Mouse (Mus musculus) cerebellum, adult 9-10 months (tissue): ENCODE results near the gene Enkd1.
A peak's percentile ranks its signal among the peaks of the same experiment; 100 is the strongest.

Source experiments
- DNase-seq: peaks from one replicate; pipeline ENCODE4 v3.0.0; 2022

Enkd1 gene

DNA sequence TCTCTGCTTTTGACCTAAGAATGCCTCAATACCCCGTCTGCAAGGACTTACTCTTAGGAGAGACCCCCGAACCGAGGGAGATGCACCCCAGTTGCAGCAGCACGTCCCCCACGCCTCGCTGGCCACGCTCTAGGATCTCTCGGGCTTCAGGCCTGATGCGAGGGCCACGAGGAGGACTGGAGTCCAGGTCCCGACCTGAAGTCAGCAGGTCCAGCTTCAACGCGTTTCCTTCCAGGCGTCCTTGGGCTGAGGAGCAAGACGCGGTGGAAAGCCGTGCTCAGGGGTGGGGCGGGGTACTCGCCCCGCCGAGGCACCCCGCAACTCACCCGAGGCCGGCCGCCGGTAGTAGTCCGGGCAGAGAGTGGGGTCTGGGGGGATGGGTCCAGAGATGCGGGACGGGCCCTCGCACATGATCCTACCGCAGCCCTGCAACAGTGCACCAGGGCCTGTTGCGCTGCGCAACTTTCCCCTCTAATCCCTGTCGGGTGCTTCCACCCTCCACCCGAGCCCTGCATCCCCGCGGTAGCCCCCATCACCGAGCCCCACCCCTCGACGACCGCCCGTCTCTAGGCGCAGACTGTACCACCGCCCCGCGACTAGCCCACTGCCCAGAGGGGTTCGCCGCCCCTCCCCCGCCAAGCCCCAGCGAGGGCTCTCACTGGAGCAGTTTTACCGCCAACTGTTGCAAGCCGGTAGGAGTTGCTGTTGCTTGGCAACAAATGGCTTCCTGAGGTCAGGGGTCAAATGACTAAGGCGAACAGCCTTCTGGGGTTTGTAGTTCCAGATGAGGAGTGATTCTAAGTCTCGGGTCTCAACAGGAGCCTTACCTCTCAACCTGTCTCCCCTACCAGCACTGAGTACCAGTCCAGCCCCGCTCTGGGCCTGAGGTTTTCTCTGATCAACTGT, at the start of gene Enkd1, which contains the start of gene 4933405L10Rik:
Gene Enkd1 (minus strand): TSS at position 713 of the 906 bp plus-strand sequence.
Gene 4933405L10Rik (plus strand): TSS at position 158 of the 906 bp plus-strand sequence.
- peak; percentile 93 for DNase-seq

DNA sequence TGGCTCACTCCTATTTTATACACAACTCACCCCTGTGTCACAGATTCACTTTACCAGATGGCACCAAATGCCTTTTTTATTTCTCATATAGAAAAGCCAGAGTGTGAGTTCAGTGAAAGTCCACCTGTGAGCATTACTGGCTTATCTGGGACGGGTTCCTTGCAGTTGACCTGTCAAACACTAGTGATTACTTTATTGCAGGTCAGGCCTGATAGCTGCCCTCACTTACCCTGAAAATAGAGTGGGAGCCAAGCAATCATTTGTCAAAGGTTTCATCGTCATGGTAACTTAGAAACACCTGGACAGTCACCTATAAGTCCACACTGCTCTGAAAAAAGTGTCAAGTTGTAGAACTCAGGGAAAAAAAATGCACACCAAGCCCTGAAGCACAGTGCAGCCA, 46.7 kb upstream of the Enkd1 start:
- DNase-seq: no peak

DNA sequence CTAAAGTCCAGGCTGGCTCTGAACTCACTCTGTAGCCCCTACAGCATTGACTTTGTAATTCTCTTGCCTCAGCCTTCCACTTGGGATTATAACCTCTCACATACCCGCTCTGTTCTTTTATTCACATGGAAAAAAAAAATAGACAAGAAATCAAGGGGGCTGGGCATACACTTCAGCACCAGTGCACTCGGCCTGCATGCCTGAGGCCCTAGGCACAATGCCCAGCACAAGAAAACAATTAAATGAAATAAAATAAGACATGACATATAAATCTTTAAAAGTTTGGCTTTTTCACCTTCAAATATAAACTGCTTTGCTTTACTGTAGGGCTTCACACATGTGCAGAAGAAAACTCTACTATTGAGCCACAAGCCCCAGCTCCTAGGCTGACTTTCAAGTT, 45.9 kb upstream of the Enkd1 start:
- DNase-seq: no peak

DNA sequence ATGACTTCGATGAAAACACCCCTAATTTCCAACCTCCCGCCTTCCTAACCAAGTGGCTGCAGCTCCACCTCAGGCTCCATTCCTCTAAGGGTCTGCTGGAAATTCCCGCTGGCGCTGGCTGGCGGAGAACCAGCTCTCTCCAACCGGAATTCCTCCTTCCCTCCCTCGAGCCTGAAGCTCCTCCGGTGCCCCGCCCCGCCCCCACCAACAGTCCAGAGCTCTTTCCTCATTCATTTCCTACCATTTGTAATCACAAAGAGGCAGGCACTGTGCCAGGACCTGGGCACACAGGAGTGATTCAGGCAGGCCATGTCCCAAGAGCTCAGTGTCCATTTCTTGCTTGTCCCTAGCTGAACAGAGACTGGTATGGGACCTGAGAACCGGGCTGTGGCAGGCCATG, 42.6 kb upstream of the Enkd1 start:
- DNase-seq: peak; percentile 61

DNA sequence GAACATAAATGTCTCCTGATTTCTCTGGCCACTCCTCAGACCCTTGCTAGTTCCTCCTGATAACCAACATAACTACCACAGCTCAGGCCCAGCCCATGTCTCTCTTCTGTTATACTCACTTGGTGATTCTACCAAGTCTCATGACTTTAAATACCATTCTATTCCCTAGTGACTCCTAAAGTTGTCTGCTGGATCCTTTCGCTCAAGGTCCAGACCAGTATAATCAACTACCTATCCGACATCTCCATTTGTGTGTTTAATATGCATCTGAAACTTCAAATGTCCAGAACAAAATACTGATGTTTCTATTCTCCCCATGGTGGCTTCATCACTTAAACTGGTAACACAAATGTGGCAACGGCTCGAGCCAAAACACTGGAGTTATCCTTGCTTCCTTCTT, 35.3 kb upstream of the Enkd1 start:
- DNase-seq: no peak

DNA sequence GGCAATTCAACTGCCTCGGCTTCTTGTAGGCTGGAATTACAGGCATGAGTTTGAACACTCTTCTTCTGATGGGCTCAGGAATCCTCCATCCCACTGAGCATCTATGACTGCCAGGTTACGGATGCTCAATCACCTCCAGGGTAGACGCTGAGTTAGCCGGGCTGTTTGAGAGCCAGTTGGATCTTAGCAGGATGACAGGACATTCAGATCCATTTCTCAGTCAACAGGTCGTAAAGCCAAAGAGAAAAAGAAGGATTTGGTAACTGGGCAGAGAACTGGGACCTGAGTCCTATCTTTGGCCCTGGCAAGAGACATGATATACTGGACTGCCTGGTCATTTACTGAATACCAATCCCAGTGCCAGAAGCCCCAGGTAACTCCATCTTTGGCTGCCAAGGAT, 31.2 kb upstream of the Enkd1 start:
- no peak for DNase-seq

DNA sequence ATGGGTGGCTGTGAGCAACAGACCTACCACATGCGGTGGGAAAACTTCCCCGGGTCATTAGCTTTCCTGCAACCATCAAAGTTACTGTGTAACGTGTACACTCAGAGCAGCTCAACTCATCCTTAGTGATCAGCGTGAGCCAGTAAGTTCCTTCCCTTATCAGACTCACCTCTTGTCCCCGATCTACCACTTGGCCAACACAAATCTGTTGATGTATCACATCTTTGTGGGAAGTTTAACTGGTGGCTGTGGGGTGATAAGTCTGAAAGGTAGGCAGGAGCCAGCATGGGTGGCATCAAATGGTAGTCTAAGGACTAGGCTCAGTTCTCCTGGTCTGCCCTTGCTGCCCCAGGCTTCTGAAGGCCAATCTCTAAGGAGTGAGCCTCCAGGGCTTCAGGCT, 24.2 kb upstream of the Enkd1 start:
- DNase-seq: no peak

DNA sequence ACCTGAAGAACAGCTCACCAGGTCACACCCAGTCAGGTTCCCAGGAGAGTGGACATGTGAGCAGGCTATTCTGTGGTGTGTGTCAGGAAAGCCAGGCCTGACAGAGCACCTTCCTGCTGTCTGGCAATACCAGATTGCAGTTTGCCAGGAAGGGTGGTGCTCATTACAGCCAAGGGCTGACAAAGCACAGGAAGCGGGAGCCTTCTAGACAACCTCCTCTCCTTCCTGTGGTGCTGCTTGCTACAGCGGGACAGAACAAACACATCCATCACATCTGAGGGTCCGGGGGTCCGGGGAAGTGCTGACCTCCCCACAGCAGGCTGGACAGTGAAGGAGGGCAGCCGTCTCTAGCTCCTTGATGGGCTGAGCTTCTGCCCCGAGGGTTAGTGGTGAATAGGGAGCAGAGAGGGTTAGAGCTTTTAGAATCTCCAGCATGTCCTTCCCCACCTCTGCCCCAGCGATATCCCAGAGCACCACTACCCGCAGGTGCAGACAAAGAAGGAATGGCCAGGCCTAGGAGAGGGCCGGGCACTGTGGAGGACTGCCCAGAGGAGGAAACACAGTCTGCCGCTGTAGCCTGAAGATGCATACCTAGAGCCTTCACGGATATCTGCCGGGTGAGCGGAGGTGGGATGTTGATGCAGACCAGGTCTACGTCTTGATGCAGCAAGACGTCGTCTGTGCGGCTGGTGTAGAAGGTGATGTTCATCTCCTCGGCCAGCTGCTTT, 19.6 kb upstream of the Enkd1 start:
- no peak for DNase-seq

DNA sequence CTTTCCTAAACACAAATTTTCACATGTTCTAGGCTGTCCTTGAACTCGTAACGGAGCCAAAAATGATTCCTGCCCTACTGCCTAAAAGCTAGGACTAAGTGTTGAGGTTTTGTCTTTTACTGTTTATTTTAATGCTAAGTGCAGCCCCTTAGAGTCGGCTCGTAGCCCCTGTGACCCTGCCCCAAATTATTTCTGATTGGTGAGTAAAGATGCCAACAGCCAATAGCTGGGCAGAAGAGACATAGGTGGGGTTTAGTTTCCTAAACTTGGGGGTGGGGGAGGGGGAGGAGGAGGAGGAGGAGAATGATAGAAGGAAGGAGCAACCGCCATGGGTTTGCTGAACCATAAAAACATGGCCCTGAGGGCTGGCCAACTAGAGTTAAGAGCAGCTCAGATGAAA, 17.7 kb upstream of the Enkd1 start:
- no peak for DNase-seq

DNA sequence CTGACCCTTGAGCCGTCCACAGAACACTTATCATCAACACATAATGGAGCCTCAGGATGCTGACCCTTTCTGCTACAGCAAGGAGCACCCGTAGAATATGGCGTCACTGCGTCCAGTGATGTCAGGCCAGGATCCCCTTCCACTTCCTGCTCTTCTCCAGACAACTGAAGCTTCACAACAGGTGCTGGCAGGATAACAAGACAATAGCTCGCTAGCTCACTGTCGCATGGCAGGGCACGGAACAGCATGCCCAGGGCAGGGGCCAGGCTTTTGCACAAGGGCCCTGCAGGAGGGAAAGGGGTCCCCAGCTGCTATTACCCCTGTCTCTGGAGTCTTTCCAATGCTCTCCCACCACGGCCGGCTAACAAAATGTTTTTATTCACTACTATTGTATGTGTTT, 14.9 kb upstream of the Enkd1 start:
- DNase-seq: no peak

DNA sequence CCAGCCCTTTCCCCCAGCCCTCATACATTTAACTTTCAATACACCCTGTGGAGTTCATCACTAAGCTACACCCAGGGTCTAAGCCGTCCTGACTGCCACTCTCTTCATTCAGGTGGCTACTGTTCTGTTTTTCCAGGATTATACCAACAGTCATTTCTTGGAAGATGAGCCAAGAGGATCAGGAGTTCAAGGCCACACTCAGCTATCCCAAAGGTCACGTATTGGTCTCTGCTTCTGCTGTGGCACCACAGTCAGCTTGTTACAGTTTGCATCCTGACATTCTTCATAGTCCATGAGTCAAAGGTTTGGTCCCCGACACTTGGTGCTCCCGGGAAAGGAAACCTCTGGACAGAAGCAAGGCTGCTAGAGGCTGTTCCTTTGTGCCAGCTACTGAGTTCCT, 11.6 kb upstream of the Enkd1 start:
- DNase-seq: no peak

DNA sequence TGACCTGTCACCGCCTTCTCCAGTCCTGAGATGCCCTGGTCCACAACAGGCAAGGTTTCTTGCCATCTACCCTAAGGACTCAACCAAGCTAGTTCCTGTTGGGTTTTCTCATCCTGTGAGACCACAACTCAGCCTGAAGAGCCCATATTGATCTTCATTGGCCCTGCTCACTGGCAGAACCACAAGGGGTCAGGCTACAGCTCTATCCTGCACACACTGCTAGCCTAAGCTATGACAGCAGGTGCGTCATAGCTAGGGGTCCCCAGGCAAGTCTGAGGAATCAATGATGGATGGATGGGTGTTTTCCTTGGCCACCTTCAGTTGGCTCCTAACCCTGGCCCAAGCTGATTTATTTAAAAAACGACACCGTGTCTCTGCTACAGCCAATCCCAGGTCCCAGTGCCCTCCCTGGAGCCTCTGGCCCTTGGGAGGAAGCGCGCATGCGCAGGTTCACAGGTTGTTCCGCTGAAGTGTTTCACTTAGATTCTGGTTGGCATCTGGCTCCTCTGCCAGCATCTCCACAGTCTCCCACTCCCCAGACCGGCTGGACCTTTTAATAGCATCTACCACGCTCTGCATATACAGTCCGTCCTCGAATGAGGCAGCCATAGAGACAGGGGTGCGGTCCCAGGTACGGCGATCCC, 8.4 kb upstream of the Enkd1 start:
- no peak for DNase-seq

DNA sequence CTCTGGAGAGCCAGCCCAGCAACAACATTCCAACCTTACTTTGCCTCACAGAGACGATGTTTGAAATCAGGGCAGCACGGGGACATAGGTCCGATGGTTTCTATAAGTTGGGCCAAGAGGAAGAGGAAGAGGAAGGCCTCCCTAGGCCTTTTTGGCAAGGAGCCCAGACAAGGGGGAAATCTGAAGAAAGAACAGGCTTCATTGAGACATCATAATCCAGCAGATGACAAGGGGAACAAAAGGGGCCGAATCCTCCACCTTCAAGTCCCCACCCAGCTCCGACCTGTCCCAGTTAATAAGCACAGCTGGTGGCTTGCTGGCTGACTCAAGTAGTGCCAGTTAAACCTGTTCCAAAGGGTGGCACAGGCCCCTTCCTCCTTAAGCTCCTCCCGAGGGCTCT, 7.0 kb upstream of the Enkd1 start:
- no peak for DNase-seq

DNA sequence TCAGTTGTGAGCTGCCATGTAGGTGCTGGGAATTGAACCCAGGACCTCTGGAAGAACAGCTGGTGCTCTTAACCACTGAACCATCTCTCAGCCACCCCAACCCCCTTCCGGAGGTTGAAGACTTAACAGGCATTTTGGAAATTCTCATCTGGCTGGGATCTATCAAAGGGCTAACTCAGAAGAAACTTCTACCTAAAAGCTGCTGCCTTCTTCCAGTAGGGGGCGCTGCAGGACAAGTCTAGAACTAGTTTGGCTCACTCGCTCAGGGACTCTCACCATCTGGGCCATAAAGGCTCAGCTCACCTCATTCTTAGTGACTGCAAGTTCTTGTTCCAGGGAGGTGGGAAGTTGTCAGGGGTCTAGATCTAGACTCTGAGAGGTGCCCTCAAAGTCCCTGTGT, 6.1 kb upstream of the Enkd1 start:
- peak; percentile 91 for DNase-seq

DNA sequence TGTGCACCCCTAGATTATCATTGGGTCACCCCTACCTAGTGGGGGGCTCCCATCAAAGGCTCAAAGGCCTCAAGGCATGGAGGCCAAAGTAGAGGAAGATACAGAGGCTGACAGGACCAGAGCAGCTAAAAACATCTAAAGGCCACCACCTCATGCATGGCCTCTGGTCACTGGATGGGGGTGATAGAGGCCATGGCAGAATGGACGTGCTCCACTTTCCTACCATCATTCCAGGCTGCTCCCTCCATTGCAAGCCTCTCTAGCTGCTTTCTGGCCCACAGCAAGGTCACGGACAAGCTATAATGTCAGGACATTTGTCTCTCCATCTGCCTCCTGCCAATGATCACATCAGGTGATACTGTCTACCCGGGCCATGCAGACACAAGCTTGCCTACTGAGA, 4.3 kb upstream of the Enkd1 start:
- no peak for DNase-seq

DNA sequence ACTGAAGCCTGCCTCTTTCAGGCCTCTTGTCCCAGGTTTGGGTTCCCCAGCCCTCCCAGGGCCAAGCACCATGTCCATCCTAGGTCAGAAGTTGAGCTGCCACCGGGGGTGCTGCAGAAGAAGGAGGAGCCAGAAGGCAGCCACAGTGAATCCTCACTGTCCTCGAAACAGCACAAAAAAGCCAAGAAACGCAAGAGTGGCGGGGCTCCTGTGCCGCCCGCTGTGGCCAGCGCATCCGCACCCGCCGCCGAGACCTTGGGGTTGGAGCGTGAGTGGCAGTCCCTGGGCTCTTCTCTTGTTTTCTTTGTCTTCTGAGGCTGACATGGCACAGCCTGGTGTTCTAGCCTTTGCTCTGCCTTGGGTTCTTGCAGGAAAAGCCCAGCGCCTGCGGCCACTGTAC, 1.3 kb upstream of the Enkd1 start:
- DNase-seq: peak; percentile 47

DNA sequence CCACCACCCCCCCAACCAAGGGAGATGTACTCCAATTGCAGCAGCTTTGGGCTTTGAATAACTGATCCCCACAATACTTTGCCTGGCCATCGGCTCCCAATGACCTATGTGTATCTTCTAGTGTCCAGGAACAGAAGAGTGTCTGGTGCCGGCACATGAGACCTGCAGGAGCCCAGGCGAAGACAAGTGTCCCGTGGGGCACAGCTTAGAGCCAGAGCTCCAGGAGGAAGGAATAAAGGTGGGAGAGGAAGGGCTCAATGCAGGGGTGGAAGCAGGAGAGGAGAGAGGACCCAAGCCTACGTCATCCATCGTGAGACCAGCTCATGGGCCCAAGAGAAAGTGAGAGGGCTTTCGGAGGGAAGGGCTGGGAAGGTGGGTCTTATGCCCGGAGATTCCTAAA, 665 bp upstream of the Enkd1 start:
- DNase-seq: peak; percentile 60

DNA sequence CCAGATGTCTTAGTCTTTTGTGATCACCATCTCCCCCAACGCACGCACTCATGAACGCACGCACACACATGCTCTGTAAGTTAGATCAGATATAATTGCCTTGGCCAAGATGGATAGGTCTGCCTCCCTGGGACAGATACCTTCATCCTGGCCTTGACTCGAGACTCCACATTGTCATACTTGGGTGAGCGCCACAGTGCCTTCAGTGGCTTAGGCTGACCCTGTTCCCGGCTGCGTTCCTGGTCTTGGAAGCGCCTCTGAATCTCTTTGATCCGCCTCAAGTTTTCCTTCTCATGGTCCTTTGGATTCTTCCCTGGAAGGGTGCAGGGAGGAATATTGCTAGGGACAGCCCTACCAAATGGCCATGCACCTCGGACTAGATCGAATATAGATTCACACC, 1.6 kb downstream of the Enkd1 start:
- DNase-seq: peak; percentile 63

DNA sequence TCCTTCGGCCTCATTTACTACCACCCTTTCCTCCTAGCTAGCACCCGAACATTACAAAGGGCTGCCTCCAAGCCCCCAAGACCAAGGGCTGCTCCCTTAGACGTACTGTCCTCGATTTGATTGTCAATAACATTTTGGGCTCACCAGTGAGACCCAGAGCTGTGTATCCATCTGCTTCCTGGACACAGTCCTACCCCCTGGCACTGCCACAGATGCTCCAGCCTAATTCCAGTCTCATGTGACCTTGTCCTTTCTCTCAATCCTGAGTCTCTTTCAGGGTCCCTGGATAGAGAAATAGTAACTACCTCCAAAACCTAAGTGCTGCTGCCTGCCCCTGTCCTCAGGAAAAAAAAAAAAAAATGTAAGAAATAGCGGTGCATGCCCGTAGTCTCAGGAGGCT, 3.1 kb downstream of the Enkd1 start:
- peak; percentile 94 for DNase-seq

DNA sequence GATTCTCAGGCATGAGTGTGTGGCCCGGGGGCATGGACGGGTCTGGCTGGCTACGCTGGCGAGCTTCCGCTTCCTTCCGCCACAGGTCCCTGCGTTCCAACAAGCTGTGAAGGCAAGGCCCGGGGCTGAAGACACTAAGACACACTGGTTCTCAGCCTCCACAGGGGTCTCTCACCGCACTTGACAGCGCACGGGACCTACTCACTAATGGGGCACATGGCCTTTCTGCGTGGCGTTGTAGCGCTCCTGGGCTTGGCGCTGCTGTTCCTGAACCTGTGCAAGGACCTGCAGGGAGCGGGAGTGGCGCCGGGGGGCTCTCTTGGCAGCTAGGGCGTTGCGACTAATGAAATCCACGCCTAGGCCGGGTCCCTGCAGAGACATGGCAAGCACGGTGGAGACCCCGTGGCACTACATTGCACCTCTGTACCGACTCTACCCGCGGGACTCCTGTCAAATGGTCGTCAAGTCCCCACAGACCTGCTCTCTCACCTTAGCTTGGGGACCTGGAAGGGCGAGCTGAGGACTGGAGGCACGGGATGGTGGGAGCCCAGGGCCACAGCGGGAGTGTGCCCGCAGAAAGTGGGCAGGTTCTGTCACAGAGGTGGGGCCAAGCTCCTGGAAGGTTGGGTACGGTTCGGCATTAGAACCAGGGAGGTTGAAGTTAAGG, 3.7 kb downstream of the Enkd1 start:
- DNase-seq: peak; percentile 73

DNA sequence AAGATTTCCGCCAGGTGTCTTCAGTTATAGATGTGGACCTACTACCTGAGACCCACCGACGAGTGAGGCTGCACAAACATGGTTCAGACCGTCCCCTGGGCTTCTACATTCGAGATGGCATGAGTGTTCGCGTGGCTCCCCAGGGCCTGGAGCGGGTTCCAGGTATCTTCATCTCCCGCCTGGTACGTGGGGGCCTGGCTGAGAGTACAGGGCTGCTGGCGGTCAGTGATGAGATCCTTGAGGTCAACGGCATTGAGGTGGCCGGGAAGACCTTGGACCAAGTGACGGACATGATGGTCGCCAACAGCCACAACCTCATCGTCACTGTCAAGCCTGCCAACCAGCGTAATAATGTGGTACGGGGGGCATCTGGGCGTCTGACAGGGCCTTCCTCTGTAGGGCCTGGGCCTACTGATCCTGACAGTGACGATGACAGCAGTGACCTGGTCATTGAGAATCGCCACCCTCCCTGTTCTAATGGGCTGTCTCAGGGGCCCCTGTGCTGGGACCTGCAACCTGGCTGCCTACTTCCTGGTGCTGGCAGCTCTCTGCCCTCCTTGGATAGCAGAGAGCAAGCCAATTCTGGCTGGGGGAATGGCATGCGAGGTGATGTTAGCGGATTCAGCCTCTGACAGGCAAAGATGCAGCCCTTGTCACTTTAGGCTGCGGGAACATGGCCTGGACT, 5.1 kb downstream of the Enkd1 start:
- peak; percentile 72 for DNase-seq

DNA sequence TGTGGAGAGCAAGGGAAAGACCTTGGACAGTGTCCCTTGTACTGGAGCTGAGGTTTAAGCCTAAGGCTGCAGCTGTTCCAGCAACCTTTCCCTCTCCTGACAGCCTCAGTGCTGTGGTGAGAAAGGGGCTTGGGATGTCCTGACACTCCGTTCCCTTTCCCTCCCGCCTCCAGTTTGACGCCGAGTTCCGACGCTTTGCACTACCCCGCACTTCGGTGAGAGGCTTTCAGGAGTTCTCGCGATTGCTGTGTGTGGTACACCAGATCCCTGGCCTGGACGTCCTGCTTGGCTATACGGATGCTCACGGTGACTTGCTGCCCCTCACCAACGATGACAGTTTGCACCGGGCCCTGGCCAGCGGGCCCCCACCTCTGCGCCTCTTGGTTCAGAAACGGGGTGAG, 6.0 kb downstream of the Enkd1 start:
- DNase-seq: peak; percentile 72
